Mouse (Mus musculus): ENCODE measurements around the gene Ppdpf. TPM values are rescaled to one million over a fixed set of nuclear protein-coding genes. Genes with fewer than 3 reads are reported as not detected.

The Ppdpf gene
- total and polyA plus RNA-seq, 3 experiments: 47.5 to 81.2 (median 57.7) TPM

GRCm38 (mm10) chr2:181206118-181206517 lies 19.1 kb downstream of the Ppdpf start:
- no peak for TF ChIP-seq EP300 (IDR thresholded peaks at IDR 0.05; ENCODE audit: insufficient read depth, low read depth, low read length)
- TF ChIP-seq POLR2A (IDR thresholded peaks at IDR 0.05; ENCODE audit: insufficient read depth, low read depth, low read length): no peak
- no peak for TF ChIP-seq CTCF (IDR thresholded peaks at IDR 0.05)
- no peak for DNase-seq
- H3K36me3 ChIP-seq (ENCODE audit: control insufficient read depth, insufficient read depth, low read length): no peaks in the 10 kb centered on the region
- H3K27ac ChIP-seq: no peak overlapping the region
- 62% methylated on average over 9 of the region's 9 CpGs for WGBS
- H3K27me3 ChIP-seq (ENCODE audit: control insufficient read depth, insufficient read depth, low read length): no peaks in the 10 kb centered on the region
- no peak overlapping the region for H3K4me3 ChIP-seq
- no peaks in the 10 kb centered on the region for H3K79me2 ChIP-seq (replicated peaks; ENCODE audit: control insufficient read depth, insufficient read depth, low read length)
- H3K9ac ChIP-seq (ENCODE audit: low read depth, low read length): no peak overlapping the region
- no peaks in the 10 kb centered on the region for H3K4me1 ChIP-seq (ENCODE audit: control insufficient read depth, insufficient read depth, low read length)
- intact Hi-C loops (cut with DNase I): no loop called here

- Histone ChIP-seq H3K79me2 (replicated peaks; ENCODE audit: control insufficient read depth, insufficient read depth, low read length) (no peaks in the 10 kb centered on the region), H3K36me3 (ENCODE audit: control insufficient read depth, insufficient read depth, low read length) (no peaks in the 10 kb centered on the region), H3K4me1 (ENCODE audit: control insufficient read depth, insufficient read depth, low read length) (no peaks in the 10 kb centered on the region), H3K9ac (ENCODE audit: low read depth, low read length) (peak overlapping the region; percentile 50), H3K4me3 (peak overlapping the region; percentile 51), H3K27ac (peak overlapping the region; percentile 32), H3K27me3 (ENCODE audit: control insufficient read depth, insufficient read depth, low read length) (peaks cover 3% of the 10 kb centered on the region; the same call in 1 of the 2 replicates)
- DNase-seq: no peak
- TF ChIP-seq CTCF (IDR thresholded peaks at IDR 0.05) (no peak), POLR2A (IDR thresholded peaks at IDR 0.05; ENCODE audit: insufficient read depth, low read depth, low read length) (no peak), EP300 (IDR thresholded peaks at IDR 0.05; ENCODE audit: insufficient read depth, low read depth, low read length) (no peak)
- WGBS: 3% methylated on average over 34 of the region's 34 CpGs
- intact Hi-C loops (cut with DNase I): no loop called here
Observed at GRCm38 (mm10) chr2:181212389-181213020, 25.5 kb downstream of the Ppdpf start.

- peak within 1 kb of the TSS; percentile 50 for H3K9ac ChIP-seq (ENCODE audit: low read depth, low read length)
- intact Hi-C loops (cut with DNase I): no loop called here
- peaks cover 3% of the 10 kb centered on the region; the same call in 1 of the 2 replicates for H3K27me3 ChIP-seq (ENCODE audit: control insufficient read depth, insufficient read depth, low read length)
- peak within 1 kb of the TSS; percentile 32 for H3K27ac ChIP-seq
- no peaks in the 10 kb centered on the region for H3K79me2 ChIP-seq (replicated peaks; ENCODE audit: control insufficient read depth, insufficient read depth, low read length)
- H3K4me3 ChIP-seq: peak within 1 kb of the TSS; percentile 51
- H3K4me1 ChIP-seq (ENCODE audit: control insufficient read depth, insufficient read depth, low read length): no peaks in the 10 kb centered on the region
- TF ChIP-seq EP300 (IDR thresholded peaks at IDR 0.05; ENCODE audit: insufficient read depth, low read depth, low read length): no peak
- TF ChIP-seq CTCF (IDR thresholded peaks at IDR 0.05): no peak
- TF ChIP-seq POLR2A (IDR thresholded peaks at IDR 0.05; ENCODE audit: insufficient read depth, low read depth, low read length): no peak
- peak; percentile 53 to 60 for DNase-seq
- H3K36me3 ChIP-seq (ENCODE audit: control insufficient read depth, insufficient read depth, low read length): no peaks in the 10 kb centered on the region
- WGBS: 3% methylated on average over 17 of the region's 17 CpGs
Observed at GRCm38 (mm10) chr2:181213021-181213445, 26.0 kb downstream of the Ppdpf start, which contains the start of gene Srms. TSS of gene Srms (minus strand) at chr2:181213185.

GRCm38 (mm10) chr2:181216037-181216436 lies 29.0 kb downstream of the Ppdpf start:
- Histone ChIP-seq H3K27ac (no peak overlapping the region), H3K79me2 (replicated peaks; ENCODE audit: control insufficient read depth, insufficient read depth, low read length) (no peaks in the 10 kb centered on the region), H3K4me3 (no peak overlapping the region), H3K4me1 (ENCODE audit: control insufficient read depth, insufficient read depth, low read length) (peaks cover 4% of the 10 kb centered on the region), H3K36me3 (ENCODE audit: control insufficient read depth, insufficient read depth, low read length) (no peaks in the 10 kb centered on the region), H3K27me3 (ENCODE audit: control insufficient read depth, insufficient read depth, low read length) (peaks cover 3% of the 10 kb centered on the region; the same call in 1 of the 2 replicates), H3K9ac (ENCODE audit: low read depth, low read length) (no peak overlapping the region)
- 93% methylated on average over 6 of the region's 6 CpGs for WGBS
- no peak for DNase-seq
- no peak for TF ChIP-seq POLR2A (IDR thresholded peaks at IDR 0.05; ENCODE audit: insufficient read depth, low read depth, low read length)
- TF ChIP-seq EP300 (IDR thresholded peaks at IDR 0.05; ENCODE audit: insufficient read depth, low read depth, low read length): no peak
- no peak for TF ChIP-seq CTCF (IDR thresholded peaks at IDR 0.05)
- intact Hi-C loops (cut with DNase I): no loop called here

GRCm38 (mm10) chr2:181218881-181219485 lies 31.9 kb downstream of the Ppdpf start:
- Histone ChIP-seq H3K27ac (peak overlapping the region; percentile 69), H3K79me2 (replicated peaks; ENCODE audit: control insufficient read depth, insufficient read depth, low read length) (no peaks in the 10 kb centered on the region), H3K4me1 (ENCODE audit: control insufficient read depth, insufficient read depth, low read length) (peaks cover 4% of the 10 kb centered on the region), H3K27me3 (ENCODE audit: control insufficient read depth, insufficient read depth, low read length) (no peaks in the 10 kb centered on the region), H3K36me3 (ENCODE audit: control insufficient read depth, insufficient read depth, low read length) (no peaks in the 10 kb centered on the region), H3K4me3 (no peak overlapping the region; the same call in 1 of the 2 replicates), H3K9ac (ENCODE audit: low read depth, low read length) (no peak overlapping the region)
- intact Hi-C loops (cut with DNase I): loop anchor here (2.0 kb wide), 1 partner anchor 30 kb away; no protein-coding TSS in a partner anchor
- TF ChIP-seq EP300 (IDR thresholded peaks at IDR 0.05; ENCODE audit: insufficient read depth, low read depth, low read length) (no peak), CTCF (IDR thresholded peaks at IDR 0.05) (no peak), POLR2A (IDR thresholded peaks at IDR 0.05; ENCODE audit: insufficient read depth, low read depth, low read length) (no peak)
- DNase-seq: no peak
- 51% methylated on average over 5 of the region's 5 CpGs for WGBS

Data from heart, adult 2 months (tissue).